7 mouse cellular contexts compared by ENCODE assay signal in genomic region chr1:158267020-158267571, GRCm38 (mm10).
A peak's percentile ranks its signal among the peaks of the same experiment; 100 is the strongest.
DNase-seq lines count a peak whose midpoint lies in the region; ATAC-seq lines count a peak whose summit lies in the region.

No protein-coding gene starts in this region.

- H3K9me3 ChIP-seq in midbrain, embryonic 10.5 days (replicated peaks), result no peaks in the 10 kb centered on the region
- H3K9me3 ChIP-seq in stomach, embryonic 14.5 days (ENCODE audit: control insufficient read depth, low read depth, low read length), result no peaks in the 10 kb centered on the region

- ATAC-seq in frontal cortex, adult (ENCODE audit: low TSS enrichment), result peak; percentile 55
- peak; percentile 61; the same call in 1 of the 2 replicates for ATAC-seq in stomach, embryonic 14.5 days (ENCODE audit: insufficient number of reproducible peaks, insufficient read depth, low FRiP score, low read depth)

- no peaks in the 10 kb centered on the region for H3K36me3 ChIP-seq in midbrain, embryonic 10.5 days
- H3K36me3 ChIP-seq in stomach, embryonic 14.5 days (ENCODE audit: control insufficient read depth, insufficient read depth, low read length), result no peaks in the 10 kb centered on the region

- peak overlapping the region; percentile 65 for H3K27ac ChIP-seq in midbrain, embryonic 10.5 days (replicated peaks)
- H3K27ac ChIP-seq in stomach, embryonic 14.5 days (ENCODE audit: low read length), result no peak overlapping the region

- 18% methylated on average over 8 of the region's 8 CpGs for WGBS in midbrain, embryonic 10.5 days
- WGBS in stomach, embryonic 14.5 days, result 26% methylated on average over 8 of the region's 8 CpGs

- no peak overlapping the region for H3K9ac ChIP-seq in stomach, embryonic 14.5 days (replicated peaks; ENCODE audit: low read depth, low read length)

- peaks cover 28% of the 10 kb centered on the region for H3K4me1 ChIP-seq in midbrain, embryonic 10.5 days
- H3K4me1 ChIP-seq in stomach, embryonic 14.5 days (ENCODE audit: control insufficient read depth, insufficient read depth, low read length), result no peaks in the 10 kb centered on the region

- no peak overlapping the region for H3K4me2 ChIP-seq in stomach, embryonic 14.5 days (replicated peaks; ENCODE audit: low read depth, low read length)

- DNase-seq in 3T3-L1 (ENCODE audit: low read depth, low spot score) (peak; percentile 31), ES-CJ7 (ENCODE audit: low read depth, low spot score) (peak; percentile 76)
- DNase-seq in cerebellum, postnatal 10 days, result peak; percentile 82 to 86
- DNase-seq in layer of hippocampus, postnatal 10 days (ENCODE audit: low spot score in 2 of 2), result peak; percentile 64 to 73
- peak; percentile 70 for DNase-seq in midbrain, embryonic 10.5 days (ENCODE audit: low spot score)

- no peak overlapping the region for H3K4me3 ChIP-seq in midbrain, embryonic 10.5 days
- no peak overlapping the region for H3K4me3 ChIP-seq in stomach, embryonic 14.5 days (ENCODE audit: low read depth, low read length)

- H3K27me3 ChIP-seq in midbrain, embryonic 10.5 days (ENCODE audit: low read depth, poor library complexity, severe bottlenecking), result peaks cover 21% of the 10 kb centered on the region
- H3K27me3 ChIP-seq in stomach, embryonic 14.5 days (ENCODE audit: control insufficient read depth, insufficient read depth, low read length), result no peaks in the 10 kb centered on the region

Comparison
In these comparisons a context has a peak if more than half of its experiments do, and no peak if none do; other contexts are left out.
1. DNase-seq: peak in every context shown above with its lines; median percentile 84 in cerebellum, postnatal 10 days; 76 in ES-CJ7; 70 in midbrain, embryonic 10.5 days; 68 in layer of hippocampus, postnatal 10 days; 31 in 3T3-L1.